Mouse (Mus musculus): ENCODE measurements around the gene Dmac1.

GRCm38 (mm10) chr4:75315007-75315406, 36.9 kb upstream of the Dmac1 start:
- TF ChIP-seq CTCF (conservative IDR thresholded peaks at IDR 0.05; ENCODE audit: low read length): no peak
- TF ChIP-seq POU5F1 (IDR thresholded peaks at IDR 0.05; ENCODE audit: borderline replicate concordance, low read length): no peak
- TF ChIP-seq NANOG (IDR thresholded peaks at IDR 0.05; ENCODE audit: borderline replicate concordance, low read length): no peak

All from E14TG2a.4 (cell line).